Mouse (Mus musculus) CH12.LX (cell line): ENCODE measurements around the gene 1190005I06Rik. TPM values are rescaled to one million over a fixed set of nuclear protein-coding genes. Genes with fewer than 3 reads are reported as not detected.
A peak's percentile ranks its signal among the peaks of the same experiment; 100 is the strongest.

Experiments used
- DNase-seq: peaks from one replicate; pipeline ENCODE4 v3.0.0-alpha.2; 2013; ENCODE audit errors: extremely low read depth
- H3K27ac ChIP-seq: 2 replicates; pipeline ENCODE4 v1.5.1; 2012; ENCODE audit warnings: low read depth, mild to moderate bottlenecking, control low read depth, moderate library complexity; ENCODE audit not compliant: insufficient read depth
- H3K27me3 ChIP-seq: replicated peaks from 2 replicates; pipeline ENCODE3; 2012; ENCODE audit warnings: inconsistent platforms
- H3K36me3 ChIP-seq, 2 experiments: replicated peaks in 1 of 2; 2 replicates each; pipeline versions ENCODE3 to v1.6.1; 2012; ENCODE audit warnings: inconsistent platforms in 1 of 2, low read length in 1 of 2, mild to moderate bottlenecking in 1 of 2, mixed read lengths in 1 of 2, moderate library complexity in 1 of 2; ENCODE audit not compliant: control insufficient read depth in 1 of 2, insufficient read depth in 1 of 2
- H3K4me1 ChIP-seq, 2 experiments: 2 replicates each; pipeline ENCODE4 v1.6.1; 2012; ENCODE audit warnings: inconsistent platforms in 1 of 2, moderate library complexity in 1 of 2; ENCODE audit not compliant: insufficient read depth in 2 of 2, control insufficient read depth in 1 of 2
- H3K4me2 ChIP-seq: 2 replicates; pipeline ENCODE4 v1.6.1; 2012; ENCODE audit warnings: low read depth, mild to moderate bottlenecking, control low read depth; ENCODE audit not compliant: poor library complexity, insufficient read depth, severe bottlenecking
- H3K4me3 ChIP-seq, 3 experiments: fragments of 150-350 bp in 1 of 3; sonication (generic) in 1 of 3; replicated peaks in 1 of 3; 2 replicates each; pipeline versions ENCODE3 to v1.5.1; 2011 to 2012; ENCODE audit warnings: low read depth in 2 of 3, low read length in 2 of 3, mild to moderate bottlenecking in 2 of 3, moderate library complexity in 2 of 3, control low read depth in 1 of 3, improper control_type of control experiment in 1 of 3, inconsistent platforms in 1 of 3, mixed read lengths in 1 of 3; ENCODE audit not compliant: poor library complexity in 1 of 3
- H3K79me2 ChIP-seq: replicated peaks from 2 replicates; pipeline ENCODE4 v1.6.1; 2012; ENCODE audit warnings: mild to moderate bottlenecking, moderate library complexity; ENCODE audit not compliant: control insufficient read depth, poor library complexity, insufficient read depth, severe bottlenecking; ENCODE audit errors: extremely low read depth
- H3K9ac ChIP-seq: 2 replicates; pipeline ENCODE4 v1.6.1; 2012; ENCODE audit warnings: low read depth, mild to moderate bottlenecking, control low read depth, moderate library complexity; ENCODE audit not compliant: insufficient read depth
- H3K9me3 ChIP-seq: replicated peaks from 2 replicates; pipeline ENCODE3; 2012; ENCODE audit warnings: low read length, inconsistent platforms, mixed read lengths
- BHLHE40 ChIP-seq: IDR thresholded peaks from 2 replicates; pipeline ENCODE4 v1.6.1; 2011; ENCODE audit warnings: mild to moderate bottlenecking, low read depth, low read length, improper control_type of control experiment
- CHD1 ChIP-seq: IDR thresholded peaks from 2 replicates; pipeline ENCODE4 v1.6.1; 2012; ENCODE audit warnings: low read depth, low read length, improper control_type of control experiment, inconsistent platforms
- ETS1 ChIP-seq: conservative IDR thresholded peaks from 2 replicates; pipeline ENCODE4 v1.6.1; 2012; ENCODE audit warnings: low read depth, mild to moderate bottlenecking, inconsistent platforms, low read length, improper control_type of control experiment, moderate library complexity
- HCFC1 ChIP-seq: IDR thresholded peaks from 2 replicates; pipeline ENCODE4 v1.6.1; 2012; ENCODE audit warnings: low read depth, mild to moderate bottlenecking, inconsistent platforms, low read length, improper control_type of control experiment
- IRF4 ChIP-seq: IDR thresholded peaks from 2 replicates; pipeline ENCODE4 v1.6.1; 2014; ENCODE audit warnings: low read depth, mild to moderate bottlenecking, inconsistent platforms, low read length, improper control_type of control experiment
- MAFK ChIP-seq: IDR thresholded peaks from 2 replicates; pipeline ENCODE4 v1.6.1; 2011; ENCODE audit warnings: low read length, improper control_type of control experiment; ENCODE audit not compliant: insufficient replicate concordance
- MAZ ChIP-seq: IDR thresholded peaks from 2 replicates; pipeline ENCODE4 v1.6.1; 2012; ENCODE audit warnings: low read depth, mild to moderate bottlenecking, inconsistent platforms, low read length, improper control_type of control experiment, moderate library complexity
- MXI1 ChIP-seq: IDR thresholded peaks from 2 replicates; pipeline ENCODE4 v1.6.1; 2011; ENCODE audit warnings: mild to moderate bottlenecking, low read depth, low read length, improper control_type of control experiment
- POLR2A ChIP-seq: IDR thresholded peaks from 2 replicates; pipeline ENCODE4 v1.6.1; 2011; ENCODE audit warnings: low read depth, mild to moderate bottlenecking, improper control_type of control experiment, low read length
- RAD21 ChIP-seq: IDR thresholded peaks from 2 replicates; pipeline ENCODE4 v1.6.1; 2011; ENCODE audit warnings: low read depth, mild to moderate bottlenecking, low read length, improper control_type of control experiment, moderate library complexity
- SIN3A ChIP-seq: IDR thresholded peaks from 2 replicates; pipeline ENCODE4 v1.6.1; 2012; ENCODE audit warnings: low read length, improper control_type of control experiment, inconsistent platforms
- TCF12 ChIP-seq: IDR thresholded peaks from 2 replicates; pipeline ENCODE4 v1.6.1; 2014; ENCODE audit warnings: low read depth, mild to moderate bottlenecking, inconsistent platforms, low read length, improper control_type of control experiment
- USF2 ChIP-seq: conservative IDR thresholded peaks from 2 replicates; pipeline ENCODE4 v1.6.1; 2011; ENCODE audit warnings: low read depth, low read length, improper control_type of control experiment
- ZC3H11A ChIP-seq: IDR thresholded peaks from 2 replicates; pipeline ENCODE4 v1.6.1; 2012; ENCODE audit warnings: low read depth, mild to moderate bottlenecking, inconsistent platforms, low read length, improper control_type of control experiment
- ZMIZ1 ChIP-seq: IDR thresholded peaks from 2 replicates; pipeline ENCODE4 v1.6.1; 2012; ENCODE audit warnings: low read depth, mild to moderate bottlenecking, inconsistent platforms, low read length, improper control_type of control experiment
- ZNF384 ChIP-seq: IDR thresholded peaks from 2 replicates; pipeline ENCODE4 v1.6.1; 2012; ENCODE audit warnings: low read depth, low read length, improper control_type of control experiment, inconsistent platforms
- dilution Hi-C: fragments of 300-500 bp; cut with MboI; formaldehyde crosslinking; loops from 2 replicates; pipeline ENCODE4 v1.14.3; 2020; ENCODE audit warnings: low sequenced_read_pairs; ENCODE audit not compliant: extremely low pct_unique_long_range_greater_than_20kb, extremely low pct_ligation_motif_present
- in situ Hi-C: fragments of 300-500 bp; cut with MboI; formaldehyde crosslinking; loops from 3 replicates; pipeline ENCODE4 v1.14.3; 2019; ENCODE audit warnings: low sequenced_read_pairs, low pct_ligation_motif_present, low pct_unique_long_range_greater_than_20kb, mixed read lengths
- polyA plus RNA-seq: library from polyadenylated mRNA; unstranded; fragments of >175 nt; gene quantifications from 2 replicates; pipeline ENCODE4 v1.2.1, GENCODE M21; 2012; ENCODE audit warnings: low read depth; ENCODE audit not compliant: insufficient read length
- total RNA-seq, 2 experiments: library from RNA; depleted of rRNA; stranded (reverse); fragments of 300-350 nt in 1 of 2; fragments of >200 nt in 1 of 2; gene quantifications; 2 replicates each; pipeline ENCODE4 v1.2.3; 2012 to 2014

Gene 1190005I06Rik
- total and polyA plus RNA-seq, 3 experiments = 0.36 to 0.85 TPM; not detected in 1

DNA sequence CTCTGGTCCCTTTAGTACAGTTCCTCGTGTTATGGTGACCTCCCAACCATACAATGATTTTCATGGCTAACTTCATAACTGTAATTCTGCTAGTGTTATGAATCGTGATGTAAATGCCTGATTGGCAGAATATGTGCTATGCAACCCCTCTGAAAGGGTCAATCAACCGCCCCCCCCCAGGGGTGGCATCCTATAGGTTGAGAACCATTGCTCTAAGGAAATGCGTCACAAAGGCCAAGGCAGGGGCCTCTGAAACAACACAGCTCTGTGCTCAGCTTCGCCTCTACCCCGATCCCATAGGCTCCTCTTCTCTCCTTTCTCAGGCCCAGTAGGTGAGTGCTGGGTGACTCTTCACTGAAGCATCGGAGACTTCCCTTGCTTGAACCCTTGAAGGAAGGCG lies 38.2 kb upstream of the 1190005I06Rik start:
- Histone ChIP-seq H3K4me1 (peaks cover 24 to 57% of the 10 kb centered on the region in 2 experiments), H3K9ac (no peak overlapping the region), H3K9me3 (no peaks in the 10 kb centered on the region), H3K4me3 (peak overlapping the region in 1 of 3 experiments; percentile 16), H3K27ac (no peak overlapping the region), H3K79me2 (no peaks in the 10 kb centered on the region), H3K36me3 (no peaks in the 10 kb centered on the region), H3K4me2 (no peak overlapping the region), H3K27me3 (peaks cover 23% of the 10 kb centered on the region)
- dilution Hi-C loops (no loop called here), in situ Hi-C loops (no loop called here)
- no peak for DNase-seq
- no peak for TF ChIP-seq TCF12

DNA sequence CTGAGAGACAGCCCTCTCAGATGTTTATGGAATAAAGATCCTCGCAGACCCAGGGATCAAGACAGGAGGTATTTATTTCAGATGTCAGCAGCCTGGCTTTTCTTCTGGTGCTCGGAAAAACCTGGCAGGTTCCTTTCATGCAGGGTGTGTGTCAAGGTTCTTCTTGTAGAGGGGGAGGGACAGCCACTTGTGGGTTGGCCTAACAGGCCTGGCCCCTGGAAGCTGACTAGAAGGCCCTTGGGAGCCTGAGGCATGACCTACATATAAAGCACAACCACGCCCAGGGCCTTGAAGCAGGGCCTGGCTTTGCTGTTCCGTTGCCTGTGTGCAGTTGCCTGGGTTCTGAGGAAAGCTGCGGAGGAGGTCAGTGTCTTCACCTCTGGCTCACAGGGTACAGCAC lies 37.7 kb upstream of the 1190005I06Rik start:
- Histone ChIP-seq H3K27me3 (peaks cover 19% of the 10 kb centered on the region), H3K36me3 (no peaks in the 10 kb centered on the region), H3K9ac (no peak overlapping the region), H3K4me1 (peaks cover 24 to 57% of the 10 kb centered on the region in 2 experiments), H3K79me2 (no peaks in the 10 kb centered on the region), H3K9me3 (no peaks in the 10 kb centered on the region), H3K4me3 (peak overlapping the region in 1 of 3 experiments; percentile 16), H3K27ac (no peak overlapping the region), H3K4me2 (no peak overlapping the region)
- DNase-seq = peak; percentile 41
- TF ChIP-seq SIN3A (no peak), ZNF384 (no peak), HCFC1 (no peak), ZMIZ1 (no peak), ZC3H11A (no peak), CHD1 (no peak), MXI1 (no peak)
- in situ Hi-C loops = no loop called here
- dilution Hi-C loops = no loop called here

DNA sequence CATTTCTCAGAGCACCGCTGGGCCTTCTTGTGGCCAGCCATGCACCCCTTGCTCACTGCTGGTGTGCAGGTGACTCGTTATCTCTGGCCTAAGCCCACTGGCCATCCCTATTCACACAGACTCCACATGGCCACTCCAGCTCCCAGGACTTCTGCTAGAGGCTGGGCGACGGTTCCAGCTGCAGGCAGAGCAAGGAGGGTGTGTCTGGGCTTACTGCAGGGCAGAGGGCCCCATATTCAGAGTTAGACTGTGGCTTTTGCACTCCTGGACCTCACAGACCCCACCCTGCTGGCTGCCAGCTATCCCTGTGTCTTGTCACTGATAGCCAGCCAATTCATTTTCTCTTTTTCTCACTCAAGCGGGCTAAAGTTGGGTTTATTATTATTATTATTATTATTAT lies 36.6 kb upstream of the 1190005I06Rik start:
- no peak overlapping the region for H3K4me3 ChIP-seq
- in situ Hi-C loops = loop anchor here (5.0 kb wide), 1 partner anchor 108 kb away; no protein-coding TSS in a partner anchor

More for the DNA sequence above, 36.6 kb upstream of the 1190005I06Rik start:
- no peak for DNase-seq
- H3K4me2 ChIP-seq = no peak overlapping the region
- dilution Hi-C loops = no loop called here
- no peaks in the 10 kb centered on the region for H3K79me2 ChIP-seq
- H3K27me3 ChIP-seq = peaks cover 15% of the 10 kb centered on the region
- no peak overlapping the region for H3K9ac ChIP-seq
- TF ChIP-seq MAZ (no peak), CHD1 (no peak), POLR2A (no peak), RAD21 (no peak), ETS1 (no peak), USF2 (no peak), SIN3A (no peak), MAFK (no peak), IRF4 (no peak), BHLHE40 (no peak)
- H3K27ac ChIP-seq = no peak overlapping the region
- H3K9me3 ChIP-seq = no peaks in the 10 kb centered on the region
- H3K36me3 ChIP-seq = no peaks in the 10 kb centered on the region
- H3K4me1 ChIP-seq = peaks cover 24 to 57% of the 10 kb centered on the region in 2 experiments
